Mouse (Mus musculus) liver (tissue): Measurements from ENCODE around the gene Zfp867.

Source experiments
- DNase-seq: peaks from one replicate; pipeline ENCODE4 v3.0.0-alpha.2; 2020; ENCODE audit warnings: mixed read lengths

Gene Zfp867

GRCm38 (mm10) chr11:59472326-59472677, at the start of gene Zfp867:
Gene Zfp867 (minus strand): TSS chr11:59472474.
- peak; percentile 84 for DNase-seq

DNA sequence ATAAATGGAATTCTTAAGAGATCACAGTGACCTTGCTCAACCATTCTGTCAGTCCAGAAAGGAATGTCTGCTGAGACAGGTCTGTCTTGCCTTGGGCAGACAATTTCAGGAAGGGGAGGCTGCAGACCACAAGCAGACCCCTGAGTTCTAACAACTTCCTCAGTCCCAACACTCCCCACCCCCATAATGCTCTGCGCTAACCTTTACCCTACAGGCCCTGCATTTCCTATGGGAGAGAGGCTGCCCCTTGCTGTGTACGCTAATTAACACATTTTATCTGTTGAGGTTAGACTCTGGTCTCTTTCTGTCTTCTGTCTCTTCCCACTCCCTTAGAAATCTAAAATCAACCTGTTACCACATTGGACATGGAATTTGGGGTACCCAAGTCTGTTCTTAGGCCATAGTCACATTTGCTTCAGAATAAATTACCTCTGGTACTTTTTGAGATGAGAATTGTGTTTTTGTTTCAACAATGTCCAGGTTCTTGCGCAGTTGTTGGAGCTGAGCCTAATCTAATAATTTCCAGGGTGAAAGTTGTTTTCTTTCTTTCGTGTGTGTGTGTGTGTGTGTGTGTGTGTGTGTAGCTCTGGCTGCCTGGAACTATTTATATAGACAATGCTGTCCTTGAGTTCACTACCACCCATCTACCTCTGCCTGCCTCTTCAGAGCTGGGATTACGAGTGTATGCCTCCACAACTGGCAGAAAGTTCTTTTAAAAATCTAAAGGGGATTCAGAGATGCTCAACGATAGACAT, 47.6 kb upstream of the Zfp867 start:
- DNase-seq = no peak

DNA sequence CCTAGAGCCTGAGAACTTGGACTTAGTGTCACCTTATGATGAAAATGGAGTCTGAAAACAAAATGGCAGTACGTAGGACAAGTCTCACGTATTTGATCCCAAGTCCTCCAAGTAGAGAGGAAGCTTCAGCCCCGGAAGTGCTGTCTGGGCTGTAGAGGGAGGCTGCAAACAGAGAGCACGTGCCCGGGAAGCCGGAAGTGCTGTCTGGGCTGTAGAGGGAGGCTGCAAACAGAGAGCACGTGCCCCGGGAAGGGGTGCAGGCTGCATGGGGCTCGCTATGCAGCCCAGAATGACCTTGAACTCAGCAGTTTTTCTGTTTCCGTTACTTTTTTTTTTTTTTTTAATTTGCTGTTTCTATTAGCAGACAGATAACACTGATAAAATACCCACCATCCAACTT, 46.0 kb upstream of the Zfp867 start:
- peak; percentile 39 for DNase-seq

- DNase-seq = no peak
Observed at GRCm38 (mm10) chr11:59517441-59517840, 45.2 kb upstream of the Zfp867 start.

DNA sequence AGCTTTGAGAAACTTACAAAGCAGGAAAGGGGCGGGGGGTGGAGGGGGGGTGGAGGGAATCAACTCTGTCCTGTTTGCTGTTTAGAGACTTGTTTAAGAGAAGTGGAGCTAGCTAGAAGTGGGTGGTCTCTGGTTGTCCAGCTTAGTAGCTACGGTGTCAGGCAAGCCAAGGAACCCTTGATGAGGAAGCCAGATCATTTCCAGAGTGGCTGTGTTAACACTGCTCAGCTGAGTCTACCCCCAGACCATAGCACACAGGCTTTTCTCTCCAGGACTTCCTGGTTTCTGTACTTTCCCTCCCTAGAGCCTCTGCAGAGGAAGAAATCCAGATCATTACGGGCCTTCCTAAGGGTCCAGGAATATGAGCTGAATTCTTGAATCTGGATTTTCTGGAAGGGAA, 42.5 kb upstream of the Zfp867 start:
- DNase-seq = no peak

DNA sequence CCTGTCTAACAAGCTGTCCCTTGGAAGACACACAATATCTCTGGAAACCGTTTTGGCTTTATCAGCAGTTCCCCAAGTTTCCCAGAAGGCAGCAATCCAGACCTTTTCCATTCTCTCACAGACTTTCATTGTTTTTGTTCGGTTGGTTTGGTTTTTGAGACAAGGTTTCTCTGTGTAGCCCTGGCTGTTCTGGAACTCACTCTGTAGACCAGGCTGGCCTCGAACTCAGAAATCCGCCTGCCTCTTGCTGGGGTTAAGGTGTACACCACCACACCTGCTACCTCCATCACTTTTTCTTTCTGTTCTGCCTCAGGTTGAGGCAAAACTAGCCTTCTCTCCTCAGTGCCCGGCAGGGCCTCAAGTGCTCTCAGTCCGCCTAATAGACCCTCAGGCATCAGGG, 42.1 kb upstream of the Zfp867 start:
- DNase-seq = no peak

GRCm38 (mm10) chr11:59513556-59513955, 41.3 kb upstream of the Zfp867 start:
- no peak for DNase-seq

DNA sequence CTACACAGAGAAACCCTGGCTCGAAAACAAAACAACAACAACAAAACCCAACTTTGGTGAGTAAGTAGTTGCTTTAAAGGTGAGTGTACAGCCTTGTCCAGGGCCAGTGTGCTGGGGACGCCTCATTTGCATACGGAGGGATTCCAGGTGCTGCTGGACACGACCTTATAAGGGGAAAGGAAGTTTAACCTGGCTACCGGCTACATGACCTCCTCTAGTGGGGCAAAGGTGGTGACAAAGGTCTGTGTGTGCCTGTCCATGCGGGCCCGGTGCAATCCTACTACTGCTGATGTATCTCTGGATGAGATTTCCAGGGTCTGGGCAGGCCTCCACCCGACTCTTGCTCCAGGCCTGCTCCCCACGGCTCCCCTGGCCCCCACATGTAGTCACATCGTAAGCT, 40.5 kb upstream of the Zfp867 start:
- no peak for DNase-seq

DNA sequence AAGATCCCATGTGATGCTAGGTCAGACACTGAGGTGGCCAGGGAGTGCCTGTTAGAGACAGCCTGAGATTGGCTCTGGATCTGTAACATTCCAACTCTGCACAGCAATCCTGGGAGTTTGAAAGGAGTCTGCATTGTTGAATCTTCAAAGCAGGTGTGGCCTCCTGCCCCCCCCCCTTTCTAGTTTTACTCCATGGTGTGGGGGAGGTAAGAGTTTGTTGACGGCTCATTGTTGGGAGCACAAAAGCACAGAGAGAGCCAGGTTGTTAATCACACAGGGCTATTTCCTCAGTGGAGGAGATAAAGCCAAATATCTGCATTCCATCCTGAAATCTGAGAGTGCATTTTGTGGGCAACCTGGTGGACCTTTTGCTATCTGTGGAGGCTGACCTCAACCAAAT, 39.3 kb upstream of the Zfp867 start:
- no peak for DNase-seq

GRCm38 (mm10) chr11:59506713-59507074, 34.4 kb upstream of the Zfp867 start:
- DNase-seq = no peak

GRCm38 (mm10) chr11:59505839-59506712, 33.8 kb upstream of the Zfp867 start:
- peak; percentile 84 for DNase-seq

GRCm38 (mm10) chr11:59505351-59505838, 33.1 kb upstream of the Zfp867 start:
- peak; percentile 72 for DNase-seq

DNA sequence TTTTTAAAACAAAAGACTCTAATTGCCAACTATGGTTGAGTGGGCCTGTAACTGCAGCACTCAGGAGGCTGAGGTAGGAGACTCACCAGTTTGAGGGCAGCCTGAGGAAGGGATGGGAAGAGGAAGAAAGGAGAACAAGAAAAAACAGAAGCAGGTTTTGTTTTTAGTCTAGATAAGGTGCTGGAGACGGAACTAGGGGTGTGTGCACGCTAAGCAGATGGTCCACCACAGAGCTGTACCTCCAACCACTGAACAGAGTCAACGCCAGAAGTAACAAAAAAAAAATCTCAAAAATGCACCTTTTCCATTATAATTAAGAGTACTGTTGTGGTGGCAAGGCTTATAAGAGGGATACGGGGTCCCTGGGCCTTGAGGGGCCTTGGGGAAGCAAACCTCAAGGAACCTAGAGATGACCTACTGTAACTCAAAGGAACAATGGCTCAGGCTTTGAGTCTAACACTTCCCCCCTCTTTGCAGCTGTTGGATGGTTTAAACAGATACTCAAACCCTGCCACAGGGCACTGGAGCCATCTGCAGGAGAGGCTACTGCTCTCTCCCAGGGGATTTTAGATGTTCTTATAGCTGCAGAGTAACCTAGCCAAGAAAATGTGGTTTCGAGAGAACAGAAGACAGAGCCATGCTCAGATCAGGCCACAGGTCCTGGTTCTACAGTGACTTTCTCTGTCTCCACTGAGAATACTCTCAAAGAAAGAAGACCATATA, 29.9 kb upstream of the Zfp867 start:
- DNase-seq = no peak

DNA sequence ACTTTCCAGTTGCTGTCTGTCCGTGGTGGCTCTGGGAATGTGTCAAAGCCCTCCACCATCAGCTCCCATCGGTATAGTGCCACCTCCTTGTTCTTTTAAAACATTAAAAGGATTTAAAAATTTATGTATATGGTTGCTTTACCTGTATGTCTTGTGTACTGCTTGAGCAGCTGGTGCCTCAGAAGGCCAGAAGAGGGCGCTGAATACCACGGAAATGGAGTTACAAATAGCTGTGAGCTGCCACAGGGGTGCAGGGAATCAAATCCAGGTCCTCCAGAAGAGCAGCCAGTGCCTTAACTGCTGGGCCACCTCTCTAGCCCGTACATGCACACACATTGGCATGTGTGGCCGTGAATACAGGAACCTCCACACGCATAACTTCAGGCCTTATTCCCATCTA, 25.5 kb upstream of the Zfp867 start:
- DNase-seq = no peak

DNA sequence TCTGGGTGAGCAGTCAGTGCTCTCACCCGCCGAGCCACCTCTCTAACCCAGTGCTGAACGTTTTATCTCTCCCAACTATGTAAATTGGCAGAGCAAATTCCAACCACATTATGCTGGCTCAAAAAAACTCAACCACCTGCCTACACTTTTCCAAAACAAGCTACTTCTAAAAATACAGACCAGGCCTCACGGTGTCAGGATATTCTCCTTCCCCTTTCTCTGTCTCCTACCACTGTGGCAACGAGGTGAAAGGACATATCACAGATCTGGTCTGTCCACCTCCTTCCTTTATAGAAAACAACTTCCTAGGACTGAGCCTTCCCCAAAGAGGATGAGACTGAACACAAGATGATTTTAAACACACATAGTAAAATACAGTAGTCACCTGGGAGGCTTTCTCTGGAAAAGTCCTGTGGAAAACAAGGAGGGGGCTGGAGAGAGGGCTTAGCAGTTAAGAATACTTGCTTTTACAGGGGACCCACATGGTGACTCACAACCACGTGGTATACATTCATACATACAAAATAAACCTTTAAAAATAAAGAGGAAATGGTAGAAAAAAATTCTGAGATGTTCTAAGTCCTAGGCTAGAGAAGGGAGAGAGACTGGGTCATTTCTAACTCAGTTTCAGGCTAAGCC, 24.5 kb upstream of the Zfp867 start:
- no peak for DNase-seq

DNA sequence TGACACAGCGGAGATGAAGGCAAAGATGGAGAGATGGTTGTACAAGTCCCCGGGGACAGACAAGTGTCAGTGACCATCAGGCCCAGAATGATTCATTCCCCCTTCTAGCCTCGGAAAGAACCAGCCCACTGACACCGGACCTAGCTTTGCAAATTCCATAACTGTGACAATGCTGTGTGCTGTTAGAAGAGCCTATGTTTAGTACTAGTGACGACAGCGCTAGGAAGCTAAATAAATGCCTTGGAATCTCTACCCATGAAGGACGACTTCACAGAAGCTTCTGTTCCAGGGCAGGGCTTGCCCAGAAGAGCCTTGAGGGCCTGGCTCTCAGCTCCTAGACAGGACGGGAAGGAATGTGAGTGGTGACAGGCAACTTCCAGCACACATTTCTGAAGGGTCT, 13.9 kb upstream of the Zfp867 start:
- no peak for DNase-seq

DNA sequence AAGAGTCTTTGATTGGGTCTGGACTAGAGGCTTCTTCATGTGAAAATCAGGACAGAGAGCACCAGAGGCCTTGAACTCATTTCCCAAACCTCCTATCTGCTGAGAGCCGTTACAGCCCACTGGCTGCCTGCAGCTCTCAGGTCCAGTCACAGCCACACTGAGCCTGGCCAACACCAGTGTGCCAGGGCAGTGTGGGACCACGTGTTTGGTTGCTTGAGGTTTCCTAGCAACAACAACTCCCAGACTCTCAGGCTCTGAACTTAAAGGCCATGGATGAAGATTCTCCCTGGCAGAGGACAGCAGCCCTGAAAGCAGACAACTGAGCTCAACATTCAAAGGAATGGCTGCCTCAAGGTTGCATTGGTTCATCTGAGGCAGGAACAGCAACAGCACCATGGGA, 13.4 kb upstream of the Zfp867 start:
- no peak for DNase-seq

- peak; percentile 21 for DNase-seq
Observed at GRCm38 (mm10) chr11:59483212-59483611, 10.9 kb upstream of the Zfp867 start.

DNA sequence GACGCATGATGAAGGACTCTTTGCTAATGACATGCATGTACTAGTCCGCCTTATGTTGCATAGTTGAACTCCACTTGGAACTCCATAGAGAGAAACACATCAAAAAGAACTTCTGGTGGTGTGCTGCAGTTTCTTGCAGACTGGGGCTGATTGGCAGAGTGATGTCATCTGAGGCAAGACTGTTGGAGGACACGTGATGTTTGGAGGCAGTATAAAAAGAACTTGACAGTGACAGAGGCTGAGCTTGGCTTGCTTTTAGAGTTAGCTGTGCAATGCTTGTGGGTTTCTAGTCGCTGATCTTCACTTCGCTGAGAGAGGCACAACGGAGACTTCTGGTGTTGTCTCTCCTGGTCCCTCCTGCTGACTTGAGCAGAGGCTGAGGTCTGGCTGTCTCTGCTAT, 5.0 kb upstream of the Zfp867 start:
- DNase-seq = no peak

- DNase-seq = peak; percentile 18
Observed at GRCm38 (mm10) chr11:59471413-59472325, 605 bp downstream of the Zfp867 start.

- DNase-seq = no peak
Observed at GRCm38 (mm10) chr11:59460459-59460858, 11.8 kb downstream of the Zfp867 start.

DNA sequence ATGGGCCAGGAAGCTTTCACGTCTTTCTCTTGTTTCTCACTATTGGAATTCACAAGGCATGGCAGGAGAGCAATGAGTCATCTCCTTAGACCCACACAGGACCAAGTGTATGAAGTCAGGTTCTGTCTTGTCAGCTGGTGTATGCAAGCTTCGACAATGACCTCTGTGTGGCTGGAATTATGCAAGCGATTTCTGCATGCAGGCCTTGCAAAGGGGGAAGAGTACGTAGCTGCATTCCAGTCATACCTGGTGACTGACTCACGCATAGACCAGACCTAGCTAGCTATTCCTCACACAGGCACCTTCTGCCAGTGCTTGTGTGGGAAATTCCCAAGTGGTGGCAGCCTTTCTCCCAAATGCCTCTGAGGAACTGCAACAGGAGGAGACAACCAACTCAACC, 13.3 kb downstream of the Zfp867 start:
- DNase-seq = no peak
